Mouse (Mus musculus) heart, embryonic 10.5 days (tissue): ENCODE measurements around the gene Sptb. TPM values are rescaled to one million over a fixed set of nuclear protein-coding genes. Genes with fewer than 3 reads are reported as not detected.

Experiments used
- DNase-seq: peaks from one replicate; pipeline ENCODE4 v3.0.0-alpha.2; 2017; ENCODE audit warnings: low spot score
- H3K27ac ChIP-seq: fragments of 300-500 bp; sonication (generic); 2 replicates; pipeline ENCODE4 v1.5.1; 2016; ENCODE audit warnings: mild to moderate bottlenecking
- H3K27me3 ChIP-seq: fragments of 300-500 bp; sonication (generic); 2 replicates; pipeline ENCODE4 v1.6.1; 2016; ENCODE audit warnings: mild to moderate bottlenecking; ENCODE audit not compliant: poor library complexity, insufficient read depth, severe bottlenecking
- H3K36me3 ChIP-seq: fragments of 300-500 bp; sonication (generic); 2 replicates; pipeline ENCODE4 v1.6.1; 2016; ENCODE audit warnings: mild to moderate bottlenecking, moderate library complexity
- H3K4me1 ChIP-seq: fragments of 300-500 bp; sonication (generic); 2 replicates; pipeline ENCODE4 v1.6.1; 2016; ENCODE audit warnings: mild to moderate bottlenecking
- H3K4me3 ChIP-seq: fragments of 300-500 bp; sonication (generic); 2 replicates; pipeline ENCODE4 v1.5.1; 2016; ENCODE audit warnings: mild to moderate bottlenecking, moderate library complexity
- H3K9me3 ChIP-seq: fragments of 300-500 bp; sonication (generic); 2 replicates; pipeline ENCODE4 v1.6.1; 2016; ENCODE audit warnings: mild to moderate bottlenecking, moderate library complexity
- WGBS: fragments of 180-500 bp; shearing (Covaris S2); methylation state at CpG from one replicate; pipeline ENCODE4 v1.1.7; 2016; 5-methylcytosine and 5-hydroxymethylcytosine counted together
- polyA plus RNA-seq: library from polyadenylated mRNA; unstranded; fragments of >200 nt; fragmentation: Nextera tagmentation; extraction: Ambion mirVana; gene quantifications from 2 replicates; pipeline ENCODE4 v1.2.1, GENCODE M21; 2016

The Sptb gene
- polyA plus RNA-seq, 1 experiment from 2014 or later: 11.5 TPM

- 54% methylated on average over 3 of the region's 3 CpGs for WGBS
- peak overlapping the region; percentile 74; the same call in 1 of the 2 replicates for H3K27ac ChIP-seq
These were observed 115.8 kb downstream of the Sptb start for GRCm38 (mm10) chr12:76594556-76594955.

GRCm38 (mm10) chr12:76593839-76594322, 116.5 kb downstream of the Sptb start:
- WGBS: 20% methylated on average over 7 of the region's 7 CpGs
- no peak overlapping the region for H3K4me3 ChIP-seq
- no peak for DNase-seq

More at GRCm38 (mm10) chr12:76594556-76594955, 115.8 kb downstream of the Sptb start:
- Histone ChIP-seq H3K4me3 (no peak overlapping the region), H3K4me1 (peaks cover 33% of the 10 kb centered on the region), H3K9me3 (no peaks in the 10 kb centered on the region), H3K36me3 (peaks cover 11% of the 10 kb centered on the region; the same call in 1 of the 2 replicates), H3K27me3 (peaks cover 13% of the 10 kb centered on the region)
- no peak for DNase-seq

GRCm38 (mm10) chr12:76593254-76593653, 117.1 kb downstream of the Sptb start:
- Histone ChIP-seq H3K27me3 (peaks cover 13% of the 10 kb centered on the region), H3K9me3 (no peaks in the 10 kb centered on the region), H3K36me3 (peaks cover 6% of the 10 kb centered on the region; the same call in 1 of the 2 replicates), H3K27ac (no peak overlapping the region), H3K4me3 (no peak overlapping the region), H3K4me1 (peaks cover 33% of the 10 kb centered on the region)
- 77% methylated on average over 6 of the region's 6 CpGs for WGBS
- DNase-seq: no peak

More at GRCm38 (mm10) chr12:76593839-76594322, 116.5 kb downstream of the Sptb start:
- H3K27ac ChIP-seq: peak overlapping the region; percentile 74; the same call in 1 of the 2 replicates
- H3K27me3 ChIP-seq: peaks cover 13% of the 10 kb centered on the region
- H3K4me1 ChIP-seq: peaks cover 34% of the 10 kb centered on the region
- H3K36me3 ChIP-seq: peaks cover 7% of the 10 kb centered on the region; the same call in 1 of the 2 replicates
- H3K9me3 ChIP-seq: no peaks in the 10 kb centered on the region

- Histone ChIP-seq H3K4me3 (no peak overlapping the region), H3K27me3 (peaks cover 13% of the 10 kb centered on the region), H3K27ac (no peak overlapping the region), H3K36me3 (no peaks in the 10 kb centered on the region), H3K9me3 (no peaks in the 10 kb centered on the region), H3K4me1 (peaks cover 26% of the 10 kb centered on the region)
- WGBS: 62% methylated on average over 1 of the region's 1 CpGs
- no peak for DNase-seq
These were observed 118.1 kb downstream of the Sptb start for GRCm38 (mm10) chr12:76592213-76592612.

GRCm38 (mm10) chr12:76591037-76591436, 119.3 kb downstream of the Sptb start:
- WGBS: 71% methylated on average over 3 of the region's 3 CpGs

DNA sequence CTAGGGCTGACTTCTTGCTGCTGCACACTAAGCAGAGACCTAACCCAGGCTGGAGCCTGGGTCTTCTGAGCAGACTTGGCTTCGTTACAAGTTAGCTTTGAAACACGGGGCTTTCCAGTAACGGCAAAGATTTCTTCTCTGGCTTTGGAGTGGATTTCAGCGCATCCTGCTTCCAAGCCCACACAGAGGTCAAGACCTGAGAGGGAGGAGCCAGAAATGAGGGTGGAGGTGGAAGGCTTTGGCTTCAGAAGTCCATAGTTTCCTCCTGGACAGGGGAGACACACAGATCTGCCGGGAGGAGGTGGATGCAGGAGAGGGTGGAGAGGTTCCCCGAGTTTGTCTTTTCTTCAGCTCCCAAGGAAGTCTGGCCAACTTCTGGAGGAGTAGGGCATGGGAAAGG, 120.8 kb downstream of the Sptb start:
- Histone ChIP-seq H3K4me3 (no peak overlapping the region), H3K9me3 (no peaks in the 10 kb centered on the region), H3K4me1 (peaks cover 22% of the 10 kb centered on the region), H3K27ac (peak overlapping the region; percentile 13; the same call in 1 of the 2 replicates), H3K27me3 (0 out of 2 replicates have a peak, but pooled peaks cover 7% of the 10 kb centered on the region), H3K36me3 (no peaks in the 10 kb centered on the region)
- 50% methylated on average over 6 of the region's 6 CpGs for WGBS
- no peak for DNase-seq

More at GRCm38 (mm10) chr12:76591037-76591436, 119.3 kb downstream of the Sptb start:
- no peaks in the 10 kb centered on the region for H3K36me3 ChIP-seq
- H3K4me3 ChIP-seq: no peak overlapping the region
- no peak overlapping the region for H3K27ac ChIP-seq
- no peak for DNase-seq
- H3K4me1 ChIP-seq: peaks cover 22% of the 10 kb centered on the region
- no peaks in the 10 kb centered on the region for H3K9me3 ChIP-seq
- H3K27me3 ChIP-seq: peaks cover 13% of the 10 kb centered on the region; the same call in 1 of the 2 replicates

DNA sequence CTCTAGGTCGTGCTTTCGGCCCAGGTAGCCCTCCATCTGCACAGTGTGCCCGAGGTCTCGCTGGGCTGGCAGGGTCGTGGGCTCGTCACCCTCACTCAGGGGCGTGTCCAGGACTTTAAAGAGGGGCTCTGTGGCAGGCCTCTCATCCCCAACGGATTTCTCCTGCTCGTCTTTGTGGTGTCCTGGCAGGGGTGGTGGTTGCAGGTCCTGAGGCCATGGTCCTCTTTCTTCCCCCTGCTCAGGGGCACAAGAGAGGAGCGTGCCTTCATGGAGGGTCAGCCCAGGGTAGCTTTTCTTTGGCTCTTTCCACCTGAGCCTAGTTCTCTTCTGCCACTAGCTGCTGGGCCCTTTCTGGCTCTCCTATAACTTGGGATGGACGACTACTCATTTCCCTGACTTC, 123.0 kb downstream of the Sptb start:
- Histone ChIP-seq H3K4me3 (no peak overlapping the region), H3K36me3 (no peaks in the 10 kb centered on the region), H3K9me3 (no peaks in the 10 kb centered on the region), H3K4me1 (peaks cover 26% of the 10 kb centered on the region), H3K27ac (no peak overlapping the region), H3K27me3 (no peaks in the 10 kb centered on the region)
- DNase-seq: no peak
- 73% methylated on average over 11 of the region's 11 CpGs for WGBS

GRCm38 (mm10) chr12:76585028-76585427, 125.3 kb downstream of the Sptb start:
- Histone ChIP-seq H3K36me3 (no peaks in the 10 kb centered on the region), H3K27me3 (no peaks in the 10 kb centered on the region)

DNA sequence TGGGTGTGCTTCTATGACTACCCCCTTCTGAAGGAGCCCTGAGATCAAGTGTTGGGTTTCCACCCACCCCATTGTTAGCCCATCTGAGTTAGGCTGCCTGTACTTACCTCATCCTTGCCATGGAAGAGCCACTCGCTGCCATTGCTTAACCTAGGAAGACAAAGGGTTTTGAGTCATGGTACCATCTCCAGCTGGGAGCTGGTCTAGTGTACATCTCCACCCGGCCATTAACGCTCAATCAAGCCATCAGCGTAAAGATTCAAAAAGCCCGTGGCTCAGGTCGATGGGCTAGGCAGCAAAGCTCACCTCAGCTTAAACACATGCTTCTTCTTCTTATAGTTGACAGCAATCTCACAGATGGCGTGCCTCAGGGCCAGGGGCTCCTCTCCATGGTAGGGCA, 126.9 kb downstream of the Sptb start:
- no peaks in the 10 kb centered on the region for H3K9me3 ChIP-seq
- WGBS: 88% methylated on average over 7 of the region's 7 CpGs
- H3K36me3 ChIP-seq: peaks cover 12% of the 10 kb centered on the region
- H3K4me1 ChIP-seq: peaks cover 21% of the 10 kb centered on the region
- DNase-seq: no peak
- no peak overlapping the region for H3K4me3 ChIP-seq
- H3K27ac ChIP-seq: 0 out of 2 replicates have a peak overlapping the region, but pooled peaks have one; percentile 53
- H3K27me3 ChIP-seq: no peaks in the 10 kb centered on the region

More at GRCm38 (mm10) chr12:76585028-76585427, 125.3 kb downstream of the Sptb start:
- no peak for DNase-seq
- Histone ChIP-seq H3K9me3 (no peaks in the 10 kb centered on the region), H3K4me3 (no peak overlapping the region), H3K4me1 (peaks cover 23% of the 10 kb centered on the region), H3K27ac (no peak overlapping the region)

DNA sequence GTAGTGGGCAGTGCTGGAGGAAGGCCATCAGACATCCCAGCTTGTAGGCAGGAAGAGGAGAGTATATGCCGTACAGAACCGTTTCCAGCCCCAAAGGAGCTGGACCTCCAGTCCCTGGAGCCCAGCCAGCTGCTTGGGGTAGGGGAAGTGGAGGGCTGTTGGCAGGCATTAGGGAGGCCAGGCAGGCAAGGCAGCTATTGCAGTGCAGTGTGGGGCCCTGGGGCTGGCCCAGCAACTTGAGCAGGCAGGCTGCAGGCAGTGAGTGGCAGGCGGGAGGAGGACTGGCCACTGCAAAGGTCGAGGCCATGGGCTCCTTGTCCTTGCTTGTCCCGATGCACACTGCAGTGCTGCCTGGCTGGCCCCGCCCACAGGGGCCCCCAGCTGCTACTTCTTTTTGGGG, 127.5 kb downstream of the Sptb start:
- no peak for DNase-seq
- peak overlapping the region; percentile 53 for H3K27ac ChIP-seq

DNA sequence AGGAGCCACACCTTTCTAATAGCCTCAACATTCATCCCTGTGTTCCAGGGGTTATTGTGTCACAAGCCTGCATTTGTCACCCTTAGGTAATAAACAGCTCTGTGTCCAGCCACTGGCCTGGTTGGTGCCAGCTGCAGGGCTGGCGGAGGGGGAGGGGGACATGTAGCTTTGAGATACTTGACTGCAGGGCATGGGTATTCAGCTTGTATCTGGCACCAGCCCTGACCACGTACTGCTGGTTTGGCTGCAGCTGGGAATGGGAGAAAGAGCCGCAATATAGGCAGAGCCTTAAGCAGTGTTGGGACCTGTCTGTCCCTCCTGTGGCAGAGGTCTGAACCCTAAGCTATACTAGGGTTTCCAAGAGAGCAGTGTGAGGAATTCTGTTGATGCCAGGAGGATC, 128.2 kb downstream of the Sptb start:
- Histone ChIP-seq H3K9me3 (no peaks in the 10 kb centered on the region), H3K4me1 (peaks cover 21% of the 10 kb centered on the region), H3K36me3 (peaks cover 25% of the 10 kb centered on the region), H3K4me3 (no peak overlapping the region), H3K27me3 (no peaks in the 10 kb centered on the region), H3K27ac (no peak overlapping the region)
- no peak for DNase-seq
- 76% methylated on average over 3 of the region's 3 CpGs for WGBS

More for the DNA sequence above, 127.5 kb downstream of the Sptb start:
- WGBS: 29% methylated on average over 6 of the region's 6 CpGs
- no peaks in the 10 kb centered on the region for H3K27me3 ChIP-seq
- H3K36me3 ChIP-seq: peaks cover 18% of the 10 kb centered on the region
- peaks cover 21% of the 10 kb centered on the region for H3K4me1 ChIP-seq
- no peak overlapping the region for H3K4me3 ChIP-seq
- no peaks in the 10 kb centered on the region for H3K9me3 ChIP-seq

GRCm38 (mm10) chr12:76579806-76580205, 130.5 kb downstream of the Sptb start:
- 82% methylated on average over 1 of the region's 1 CpGs for whole genome bisulfite sequencing
- no peak for DNase-seq
- H3K27ac ChIP-seq: no peak overlapping the region
- H3K9me3 ChIP-seq: no peaks in the 10 kb centered on the region
- peaks cover 26% of the 10 kb centered on the region for H3K4me1 ChIP-seq
- H3K4me3 ChIP-seq: no peak overlapping the region
- peaks cover 46% of the 10 kb centered on the region for H3K36me3 ChIP-seq
- no peaks in the 10 kb centered on the region for H3K27me3 ChIP-seq

DNA sequence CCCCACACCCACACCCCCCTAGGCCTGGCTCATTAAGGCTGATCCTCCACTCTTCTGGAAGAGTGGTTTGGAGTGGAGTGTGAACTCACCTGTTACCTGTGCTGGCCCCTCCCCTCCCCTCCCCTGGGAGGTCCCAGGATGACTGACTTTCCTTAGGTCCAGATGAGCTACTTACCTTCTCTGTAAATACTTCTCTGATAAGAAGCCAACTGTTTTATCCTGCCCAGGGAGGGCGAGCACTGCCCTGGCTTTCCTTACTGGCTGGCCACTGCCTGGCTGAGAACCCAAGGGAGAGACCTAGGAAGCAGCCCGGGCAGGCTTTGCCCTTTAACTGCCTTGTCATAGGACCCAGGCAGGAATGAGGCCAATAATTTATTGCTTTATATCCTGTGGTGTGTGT, 131.9 kb downstream of the Sptb start:
- 81% methylated on average over 2 of the region's 2 CpGs for WGBS
- Histone ChIP-seq H3K27me3 (no peaks in the 10 kb centered on the region), H3K4me1 (peaks cover 23% of the 10 kb centered on the region), H3K36me3 (peaks cover 52% of the 10 kb centered on the region), H3K27ac (no peak overlapping the region), H3K4me3 (no peak overlapping the region), H3K9me3 (no peaks in the 10 kb centered on the region)
- DNase-seq: no peak

- Histone ChIP-seq H3K9me3 (no peaks in the 10 kb centered on the region), H3K4me1 (peaks cover 21% of the 10 kb centered on the region), H3K27ac (no peak overlapping the region), H3K4me3 (no peak overlapping the region), H3K36me3 (peaks cover 58% of the 10 kb centered on the region), H3K27me3 (no peaks in the 10 kb centered on the region)
- WGBS: 88% methylated on average over 16 of the region's 16 CpGs
- DNase-seq: no peak
These were observed 132.5 kb downstream of the Sptb start for GRCm38 (mm10) chr12:76577858-76578257.
